Mouse (Mus musculus): ENCODE results near the gene Mpp5. TPM values are rescaled to one million over a fixed set of nuclear protein-coding genes. Genes with fewer than 3 reads are reported as not detected.

Gene Mpp5
- total RNA-seq, 1 experiment from 2014 or later, result 22.3 TPM

DNA sequence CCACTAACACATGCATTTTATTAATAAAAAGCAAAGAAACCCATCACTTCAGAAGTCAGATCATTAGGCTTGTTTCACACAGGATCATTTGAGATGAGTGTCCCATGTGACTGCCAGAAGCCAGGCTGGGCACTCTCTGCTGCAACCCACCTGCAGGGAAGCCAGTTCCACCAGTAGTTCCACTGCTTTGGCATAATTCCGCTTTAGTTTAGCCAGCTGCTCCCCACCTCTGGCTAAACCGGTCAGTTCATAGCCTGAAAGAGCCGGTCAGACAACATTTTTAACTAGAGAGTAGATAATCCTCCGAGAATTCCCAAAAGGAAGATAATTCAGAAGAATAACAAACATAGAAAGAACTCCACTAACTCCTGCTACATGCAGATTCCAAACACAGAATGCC, 99.5 kb downstream of the Mpp5 start:
- no peak for DNase-seq

- peak; percentile 51 for DNase-seq
Observed at GRCm38 (mm10) chr12:78860921-78861495, 112.3 kb downstream of the Mpp5 start.

DNA sequence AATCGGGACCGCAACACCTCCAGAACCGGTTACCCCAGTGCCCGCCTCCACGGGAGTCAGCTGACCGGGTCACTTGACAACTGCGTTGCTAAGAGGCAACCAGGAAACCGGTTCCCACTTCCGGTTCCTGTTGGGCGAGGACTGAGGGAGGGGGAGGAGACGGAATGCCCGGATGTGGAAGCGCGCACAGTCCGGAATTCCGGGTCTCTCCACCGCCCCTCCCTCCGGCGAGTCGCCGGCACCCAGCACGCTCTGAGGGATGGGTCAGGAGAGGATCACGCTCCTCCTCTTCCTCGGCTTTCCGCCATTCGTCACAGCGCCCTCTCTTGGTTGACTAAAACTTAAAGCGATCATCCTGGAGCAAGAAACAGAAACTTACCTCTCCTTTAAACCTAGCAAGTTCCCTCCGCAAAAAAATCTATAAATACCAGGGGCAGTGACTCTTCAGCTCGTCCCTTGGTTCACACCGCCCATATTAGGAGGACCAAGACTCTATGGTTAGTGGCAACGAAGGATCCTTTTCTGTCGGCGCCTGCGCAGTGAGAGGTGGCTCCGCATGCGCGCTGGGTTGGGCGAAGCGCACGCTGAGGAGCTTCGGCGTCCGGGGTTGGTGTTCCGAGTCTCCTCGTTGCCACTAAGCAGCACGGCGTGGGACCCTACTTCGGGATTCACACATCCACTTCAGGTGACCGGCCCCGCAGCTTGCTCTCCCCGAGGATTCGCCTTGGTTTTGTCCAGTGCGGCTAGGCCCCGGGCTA, 113.0 kb downstream of the Mpp5 start, which contains the start of the genes Atp6v1d and Eif2s1:
Gene Atp6v1d (minus strand): TSS at position 143 of the 758 bp plus-strand sequence.
Gene Eif2s1 (plus strand): TSS at position 324 of the 758 bp plus-strand sequence.
- peak; percentile 99 for DNase-seq

- DNase-seq, result no peak
Observed at GRCm38 (mm10) chr12:78862254-78862730, 113.6 kb downstream of the Mpp5 start.

DNA sequence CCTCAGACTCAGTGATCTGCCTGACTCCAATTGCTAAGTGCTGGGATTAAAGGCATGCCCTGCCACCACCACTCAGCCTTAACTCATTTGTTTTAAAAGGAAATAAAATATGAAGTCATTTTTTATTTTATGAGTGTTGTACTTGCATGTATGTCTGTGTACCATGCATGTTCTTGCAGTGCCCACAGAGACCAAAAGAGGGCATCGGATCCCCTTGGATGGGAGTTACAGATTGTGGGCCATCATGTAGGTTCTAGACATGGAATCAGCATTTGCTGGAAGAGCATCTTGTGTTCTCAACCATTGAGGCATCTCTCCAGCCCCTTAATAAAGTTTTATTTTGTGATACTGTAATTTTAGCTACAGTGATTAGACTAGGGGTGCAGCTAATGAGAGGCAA, 116.7 kb downstream of the Mpp5 start:
- peak; percentile 30 for DNase-seq

- DNase-seq, result no peak
Observed at GRCm38 (mm10) chr12:78868115-78868514, 119.4 kb downstream of the Mpp5 start.

- DNase-seq, result no peak
Observed at GRCm38 (mm10) chr12:78874581-78874980, 125.9 kb downstream of the Mpp5 start.

- no peak for DNase-seq
Observed at GRCm38 (mm10) chr12:78890062-78890461, 141.4 kb downstream of the Mpp5 start.

Other genes starting within 250 kb of the Mpp5 start
- 0.85 TPM in 1 of 2 replicates, not detected in the other for gene Fam71d, start 57.4 kb upstream of the Mpp5 start, total RNA-seq (2021)
- 62.7 and 64.7 TPM in 2 replicates for gene Atp6v1d, start 112.7 kb downstream of the Mpp5 start, total RNA-seq (2021)
- gene Eif2s1, start 112.9 kb downstream of the Mpp5 start, total RNA-seq (2021), result 74.2 and 93.5 TPM in 2 replicates
- 0.38 and 0.85 TPM in 2 replicates for gene Plek2, start 158.1 kb downstream of the Mpp5 start, total RNA-seq (2021)

Data from adrenal gland, postnatal 14 days (tissue).